Mouse (Mus musculus) v-Abl transformed pro-B cells (cell line): ENCODE measurements at regions not wholly inside any gene's neighbourhood (a gene's known extent, or its start where the extent isn't known, plus 50 kb on each side); places are given as distances from the start of the nearest gene placed in this dataset.

Source experiments
- in situ Hi-C, 2 experiments: fragments of 400-800 bp; cut with MboI; formaldehyde crosslinking; loops; one replicate each; pipeline ENCODE4 v1.15.1; 2025; ENCODE audit not compliant: unreplicated experiment in 2 of 2

DNA sequence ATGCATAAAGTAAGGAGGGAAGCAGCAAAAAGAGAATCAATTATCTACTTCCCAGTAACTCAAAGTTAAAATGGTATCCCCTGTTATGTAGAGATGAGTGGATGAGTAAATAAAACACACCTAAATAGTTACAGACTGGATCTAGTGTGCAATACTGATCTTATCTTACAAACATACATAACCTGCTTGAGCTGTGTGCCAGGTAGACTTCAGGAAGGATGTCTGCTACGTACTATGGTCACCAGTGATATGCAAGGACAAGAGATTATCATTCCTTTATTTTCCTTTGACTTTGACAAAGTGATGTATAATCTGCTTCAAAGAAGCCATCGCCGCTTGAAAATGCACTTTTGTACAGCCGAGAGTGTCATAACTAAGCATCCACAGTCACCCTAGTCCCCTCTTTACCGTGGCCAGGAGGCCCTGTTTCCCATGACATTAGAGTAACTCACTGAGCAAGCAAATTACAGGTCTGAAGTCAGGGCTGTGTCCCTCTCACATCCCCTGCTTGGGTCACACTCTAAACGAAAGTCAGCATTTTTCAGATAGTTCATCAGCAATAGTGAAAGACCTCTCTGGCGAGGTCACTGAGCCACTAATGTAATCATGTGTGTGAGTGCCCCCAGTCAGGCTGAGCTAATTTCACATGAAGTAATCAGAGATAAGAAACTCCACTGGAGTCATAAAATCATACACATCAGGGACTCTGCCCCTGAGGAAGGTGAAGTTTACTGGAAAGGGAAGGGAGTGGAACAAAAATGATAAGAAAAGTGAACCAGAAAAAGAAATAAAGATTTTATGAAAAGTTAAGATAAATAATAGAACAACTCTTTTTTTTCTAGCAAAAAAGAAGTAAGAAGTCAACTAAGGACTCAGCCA lies 929.8 kb upstream of the Gm7489 start:
- in situ Hi-C loops: no loop called here

DNA sequence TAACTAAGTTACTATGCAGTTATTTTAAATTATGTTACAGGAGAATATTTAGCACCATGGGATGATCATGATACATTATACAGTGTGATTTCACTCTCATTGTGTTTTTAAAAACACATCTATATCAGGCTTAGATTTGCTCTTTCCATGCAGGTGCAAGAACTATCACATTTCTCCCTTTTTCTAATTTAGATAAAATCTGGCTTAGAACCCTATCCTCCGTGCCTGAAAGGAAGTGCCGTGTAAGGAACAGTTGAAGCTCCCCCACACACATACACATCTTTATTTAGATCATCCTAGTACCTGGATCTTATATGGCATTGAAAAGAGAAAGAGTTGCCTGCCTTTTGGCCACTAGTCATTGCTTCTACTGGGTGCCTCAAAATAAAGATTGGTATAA lies 925.0 kb upstream of the Gm7489 start:
- in situ Hi-C loops: no loop called here

DNA sequence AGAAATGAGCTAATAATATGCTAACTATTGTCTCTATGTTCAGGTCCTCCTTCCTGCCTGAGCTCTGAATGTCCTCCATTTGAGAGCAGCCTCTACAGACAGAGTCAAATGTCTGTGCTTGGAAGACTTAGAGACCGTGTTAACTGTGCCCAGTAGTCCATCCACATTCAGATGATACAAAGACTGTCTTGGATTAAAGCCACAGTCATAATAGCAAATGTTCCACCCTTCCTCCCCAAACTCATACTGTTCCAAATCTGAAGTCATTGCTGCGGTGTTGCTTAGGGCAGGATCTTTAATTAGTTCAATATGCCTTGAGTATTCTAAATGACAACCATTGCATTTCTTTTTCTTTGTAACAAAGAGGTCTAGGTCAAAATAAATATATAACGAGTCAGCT lies 923.2 kb upstream of the Gm7489 start:
- in situ Hi-C loops: no loop called here

DNA sequence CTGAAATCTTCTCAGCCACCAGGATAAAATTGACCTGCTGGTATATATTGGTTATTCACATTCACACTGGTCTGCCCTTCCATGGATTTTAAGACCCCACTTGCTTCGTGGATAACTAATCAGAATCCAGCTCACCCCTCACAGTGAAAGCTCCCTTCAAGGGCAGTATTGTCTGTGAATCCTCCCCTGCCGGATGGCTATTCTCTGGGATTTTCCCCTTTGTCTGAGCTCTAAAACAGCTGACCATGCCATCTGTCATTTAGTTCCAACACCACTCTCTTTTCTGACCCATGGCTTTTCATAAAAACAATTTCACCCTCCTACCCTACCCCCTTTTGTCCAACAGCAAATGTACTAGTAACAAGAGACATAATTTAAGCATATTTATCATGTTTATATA lies 920.8 kb upstream of the Gm7489 start:
- in situ Hi-C loops: no loop called here

DNA sequence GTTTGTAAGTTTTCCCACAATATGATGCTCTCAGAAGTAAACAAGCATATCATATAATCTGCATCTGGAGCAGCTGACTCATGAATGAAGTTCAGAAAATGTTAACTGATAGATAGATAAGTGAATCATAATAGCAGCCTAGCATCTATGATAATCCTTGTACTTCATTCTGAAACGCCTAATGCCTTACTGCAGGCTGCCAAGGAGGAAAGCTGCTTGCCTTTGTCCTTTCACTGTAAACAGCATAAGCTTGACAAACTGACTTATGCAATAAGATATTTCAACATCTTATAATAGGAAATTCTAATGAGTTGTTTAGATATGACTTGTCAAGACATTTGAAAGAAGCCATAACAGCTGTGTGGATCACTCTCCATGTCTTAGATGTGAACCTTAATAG lies 920.3 kb upstream of the Gm7489 start:
- in situ Hi-C loops: no loop called here

DNA sequence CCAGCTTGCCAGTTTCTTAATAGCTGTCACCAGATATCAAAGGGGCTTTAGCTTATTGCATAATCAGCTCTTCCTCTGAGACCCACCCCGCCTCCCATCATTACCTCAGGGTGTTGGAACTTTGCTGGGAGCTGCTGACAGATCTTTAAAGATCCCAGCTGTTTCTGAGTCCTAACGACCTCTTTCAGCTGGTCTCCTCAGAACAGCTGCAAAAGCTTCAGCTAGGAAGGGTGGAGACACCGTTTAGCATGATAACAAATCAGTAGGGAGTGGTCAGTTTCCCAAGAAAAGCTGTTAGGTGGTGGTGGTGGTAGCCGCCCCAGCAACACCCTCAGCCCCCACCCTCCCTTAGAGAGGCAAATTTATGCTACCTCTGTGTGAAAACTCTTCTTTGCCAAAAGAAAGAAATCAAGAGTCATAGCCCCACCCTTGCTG lies 916.9 kb upstream of the Gm7489 start:
- in situ Hi-C loops: no loop called here

DNA sequence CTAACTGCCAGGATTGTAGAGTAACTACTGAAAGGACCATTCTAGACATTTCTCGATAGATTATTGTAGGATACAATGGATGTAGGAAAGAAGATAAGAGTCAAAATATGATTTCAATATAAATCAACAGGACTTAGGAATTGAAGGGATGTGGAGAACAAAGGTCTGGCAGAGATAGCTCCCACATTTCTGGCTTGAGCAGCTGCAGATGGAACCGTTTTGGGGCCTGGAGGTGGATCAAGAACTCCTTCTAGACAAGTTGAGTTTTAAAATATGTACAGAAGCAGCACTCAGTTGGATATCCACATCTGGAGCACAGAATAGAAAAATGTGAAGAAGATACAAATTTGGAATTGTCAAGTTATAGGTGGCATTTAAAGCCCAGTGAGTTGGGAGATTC lies 901.9 kb upstream of the Gm7489 start:
- in situ Hi-C loops: no loop called here

DNA sequence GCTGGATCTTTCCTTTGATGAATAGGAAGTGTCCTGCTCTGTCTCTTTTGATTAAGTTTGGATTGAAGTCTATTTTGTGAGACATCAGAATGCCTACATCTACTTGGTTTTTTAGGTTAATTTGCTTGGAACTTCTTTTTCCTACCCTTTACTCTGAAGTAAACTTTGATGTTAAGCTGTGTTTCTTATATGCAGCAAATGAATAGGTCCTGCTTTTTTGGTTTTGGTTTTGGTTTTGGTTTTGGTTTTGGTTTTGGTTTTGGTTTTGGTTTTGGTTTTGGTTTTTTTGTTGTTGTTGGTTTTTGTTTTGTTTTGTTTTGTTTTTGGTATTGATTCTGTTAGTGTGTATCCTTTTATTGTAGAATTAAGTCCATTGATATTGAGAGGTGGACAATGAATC lies 894.1 kb upstream of the Gm7489 start:
- in situ Hi-C loops: no loop called here

DNA sequence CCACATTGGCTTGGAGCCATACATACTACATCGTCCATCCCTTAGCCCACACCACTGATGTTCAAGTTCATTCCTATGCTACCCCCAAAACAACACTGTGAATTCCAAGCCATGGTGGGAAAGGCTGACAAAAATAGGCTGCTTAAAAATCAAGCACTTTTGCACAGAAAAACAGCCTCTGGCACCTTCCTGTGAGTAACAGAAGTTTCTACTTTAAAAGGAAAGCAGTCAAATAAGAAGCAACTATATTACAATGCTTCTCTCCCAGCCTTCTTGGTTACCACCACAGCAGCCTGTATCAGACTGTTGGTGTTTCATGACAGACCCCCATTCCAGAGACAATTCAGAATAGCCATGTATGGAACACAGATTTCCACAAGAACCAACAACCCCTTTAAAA lies 890.4 kb upstream of the Gm7489 start:
- in situ Hi-C loops: no loop called here

DNA sequence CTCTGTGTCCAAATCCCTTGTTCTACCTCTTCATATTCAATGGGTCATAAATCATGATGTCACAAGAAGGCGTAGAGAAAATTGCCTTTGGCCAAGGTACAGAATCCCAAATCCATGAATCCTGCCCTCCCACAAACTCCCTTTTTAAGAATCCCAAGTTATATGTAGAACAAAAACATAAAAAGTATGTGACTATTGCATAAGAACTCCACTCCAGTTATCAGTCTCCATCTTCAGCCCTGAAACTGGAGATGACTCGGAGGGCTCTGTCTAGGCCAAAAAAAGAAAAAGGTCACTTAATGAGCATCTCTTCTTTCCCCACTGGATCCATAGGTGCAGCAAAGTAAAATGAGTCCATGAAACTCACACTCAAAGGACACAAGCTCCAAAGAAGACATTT lies 885.5 kb upstream of the Gm7489 start:
- in situ Hi-C loops: no loop called here

DNA sequence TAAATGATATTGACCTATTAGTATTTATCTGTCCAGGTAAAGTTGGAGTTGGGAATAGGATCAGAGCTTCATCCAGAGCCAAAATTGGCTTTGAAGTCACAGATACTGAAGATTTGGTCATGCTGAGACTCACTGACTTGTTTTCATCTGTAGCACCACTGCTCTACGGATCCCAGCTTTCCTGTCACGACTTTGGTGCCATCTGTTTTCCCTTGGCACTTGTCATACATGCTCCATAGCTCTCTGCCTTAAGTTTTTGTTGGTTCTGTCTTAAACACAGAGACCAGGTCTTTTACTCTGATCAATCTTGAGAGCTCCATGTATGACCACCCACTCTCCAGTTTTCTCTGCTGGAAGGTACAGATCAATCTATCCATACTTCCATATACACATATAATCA lies 884.9 kb upstream of the Gm7489 start:
- in situ Hi-C loops: no loop called here

DNA sequence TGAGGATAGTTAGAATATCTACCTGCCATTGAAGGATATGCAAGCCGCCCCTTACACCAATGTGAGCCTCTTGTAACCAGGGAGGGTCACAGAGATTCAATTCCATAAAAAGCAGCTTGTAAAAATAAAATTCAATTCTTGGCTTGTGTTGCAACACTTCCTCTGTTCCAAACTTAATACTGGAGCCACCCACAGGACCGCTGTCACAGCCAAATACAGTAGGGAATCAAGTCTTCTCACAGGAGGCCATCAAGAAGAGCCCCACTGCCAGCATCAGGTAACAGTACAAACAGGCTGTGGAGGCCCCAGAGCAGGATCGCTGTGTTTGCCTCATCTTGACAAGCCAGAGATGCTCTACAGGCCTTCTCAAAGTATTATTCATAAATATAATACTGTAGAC lies 883.3 kb upstream of the Gm7489 start:
- in situ Hi-C loops: no loop called here

DNA sequence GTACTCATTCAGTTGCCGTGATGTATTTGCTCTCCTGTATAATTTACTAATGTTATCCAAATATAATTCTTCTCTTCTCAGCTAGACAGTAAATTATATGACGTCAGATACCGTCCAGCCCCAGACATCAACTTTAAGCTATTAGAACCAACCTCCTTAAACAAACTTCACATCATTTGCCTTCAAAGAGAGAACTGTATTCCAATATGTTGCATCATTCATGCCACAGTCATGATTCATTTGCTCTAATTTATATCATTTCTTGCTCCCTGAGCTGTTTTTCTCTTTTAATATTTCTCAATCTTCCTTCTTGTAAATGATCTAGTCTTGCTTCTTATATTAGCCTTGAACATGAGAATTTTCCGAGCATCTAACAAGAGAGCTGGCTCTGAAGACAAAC lies 882.7 kb upstream of the Gm7489 start:
- in situ Hi-C loops: no loop called here

DNA sequence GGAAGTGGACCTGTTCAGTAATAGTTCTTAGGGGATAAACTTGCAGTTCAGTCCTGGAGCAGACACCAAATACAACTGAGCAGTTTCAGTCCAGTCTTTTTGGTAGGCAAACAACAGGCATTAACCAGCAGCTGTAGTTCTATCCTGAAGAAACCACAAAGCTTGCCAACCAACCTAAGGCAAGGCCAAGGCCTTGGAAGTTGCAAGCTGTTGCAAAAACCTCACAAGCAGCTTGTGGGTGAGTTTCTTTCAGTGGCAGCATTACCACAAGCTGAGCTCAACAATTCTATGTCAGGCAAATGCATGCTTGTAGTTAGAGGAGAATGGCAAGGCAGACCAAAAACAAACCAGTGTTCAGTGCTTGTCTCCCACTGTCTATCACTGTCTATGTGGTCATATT lies 880.6 kb upstream of the Gm7489 start:
- in situ Hi-C loops: no loop called here

DNA sequence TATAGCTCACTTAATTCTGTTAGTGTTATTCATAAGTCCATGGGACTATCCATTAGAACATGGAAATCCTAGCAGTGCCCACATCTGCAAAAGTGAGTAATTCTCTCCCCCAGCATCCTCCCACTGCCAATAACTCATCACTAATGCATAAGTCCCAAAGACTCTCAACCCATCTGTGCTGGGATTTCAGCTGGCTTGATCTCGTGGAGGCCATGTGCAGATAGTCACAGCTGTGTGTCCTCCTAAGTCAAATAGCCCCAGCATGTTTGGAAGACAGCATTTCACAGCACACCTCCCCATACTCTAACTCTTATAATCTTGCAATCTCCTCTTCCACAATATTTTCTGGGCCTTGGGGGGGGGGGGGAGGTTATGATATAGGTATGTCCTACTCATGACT lies 877.9 kb upstream of the Gm7489 start:
- in situ Hi-C loops: no loop called here

DNA sequence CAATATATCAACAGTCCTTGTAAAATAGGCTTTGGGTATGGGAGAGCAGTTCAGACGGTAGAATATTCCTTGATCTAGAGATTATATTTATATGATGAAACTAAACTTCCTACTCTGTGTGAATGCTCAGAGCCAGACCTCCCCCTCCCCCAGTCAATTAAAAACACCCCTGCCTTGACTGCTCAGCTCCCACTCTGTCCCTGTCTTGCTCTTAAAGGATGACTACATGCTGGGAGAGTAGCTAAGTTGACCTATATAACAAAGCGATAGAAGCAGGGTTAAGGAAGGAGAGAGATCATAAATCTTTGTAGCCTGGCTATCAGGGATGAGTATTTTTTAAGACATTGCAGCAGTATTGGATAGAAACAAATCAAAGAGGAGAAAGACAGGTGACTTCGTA lies 875.4 kb upstream of the Gm7489 start:
- in situ Hi-C loops: no loop called here
